Mouse (Mus musculus): ENCODE measurements around the gene Olfr1043. TPM values are rescaled to one million over a fixed set of nuclear protein-coding genes. Genes with fewer than 3 reads are reported as not detected.
"Not testable (repeated sequence)": the region's sequence is repeated elsewhere in the genome, so short reads cannot be mapped to it uniquely, and the experiment has no call there.

Gene Olfr1043
- polyA plus RNA-seq (2015; fragmentation: Nextera tagmentation; extraction: Ambion mirVana) = not detected in 2 replicates

GRCm38 (mm10) chr2:86167422-86167821 is at the start of gene Olfr1043:
TSS of gene Olfr1043 (minus strand) at chr2:86167522.
- H3K36me3 ChIP-seq = no peaks in the 10 kb centered on the region
- H3K27ac ChIP-seq (replicated peaks) = no peak within 1 kb of the TSS
- H3K9ac ChIP-seq = no peak within 1 kb of the TSS
- no peaks in the 10 kb centered on the region for H3K27me3 ChIP-seq
- no peak for ATAC-seq (ENCODE audit: insufficient number of reproducible peaks, low FRiP score, low TSS enrichment, low read depth)
- H3K4me1 ChIP-seq = no peaks in the 10 kb centered on the region
- no peak within 1 kb of the TSS for H3K4me3 ChIP-seq (replicated peaks)
- H3K4me2 ChIP-seq (replicated peaks) = no peak within 1 kb of the TSS
- no peaks in the 10 kb centered on the region for H3K9me3 ChIP-seq (replicated peaks)
- 89% methylated on average over 2 of the region's 2 CpGs for WGBS

GRCm38 (mm10) chr2:86202909-86203308 is 35.6 kb upstream of the Olfr1043 start, which contains the start of gene Olfr1045:
TSS of gene Olfr1045 (minus strand) at chr2:86203009.
- H3K27me3 ChIP-seq = no peaks in the 10 kb centered on the region
- H3K4me3 ChIP-seq (replicated peaks) = no peak within 1 kb of the TSS
- no peak for ATAC-seq (ENCODE audit: insufficient number of reproducible peaks, low FRiP score, low TSS enrichment, low read depth)
- H3K36me3 ChIP-seq = no peaks in the 10 kb centered on the region
- no peak within 1 kb of the TSS for H3K27ac ChIP-seq (replicated peaks)
- H3K9ac ChIP-seq = no peak within 1 kb of the TSS
- H3K4me1 ChIP-seq = no peaks in the 10 kb centered on the region
- H3K4me2 ChIP-seq (replicated peaks) = no peak within 1 kb of the TSS
- H3K9me3 ChIP-seq (replicated peaks) = no peaks in the 10 kb centered on the region

DNA sequence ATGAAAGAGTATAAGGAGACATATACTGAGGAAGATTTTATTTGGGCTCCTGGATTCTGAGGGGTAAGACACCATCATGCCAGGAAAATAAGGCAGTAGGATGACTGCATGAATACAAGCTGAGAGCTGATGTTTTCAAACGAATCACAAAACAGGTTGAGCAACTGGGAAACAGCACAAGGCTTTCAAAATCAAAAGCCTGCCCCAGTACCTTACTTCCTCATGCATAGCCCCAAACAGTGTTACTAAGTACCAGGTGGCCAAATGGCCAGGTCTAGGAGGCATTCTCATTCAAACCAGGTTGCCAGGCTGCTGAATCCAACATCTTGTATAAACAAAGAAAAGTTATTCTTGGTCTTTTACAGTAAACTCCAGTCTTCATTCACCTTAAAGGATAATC is 28.5 kb upstream of the Olfr1043 start:
- Histone ChIP-seq H3K9ac (no peak overlapping the region), H3K4me1 (no peaks in the 10 kb centered on the region), H3K4me3 (replicated peaks) (no peak overlapping the region), H3K27me3 (no peaks in the 10 kb centered on the region), H3K36me3 (no peaks in the 10 kb centered on the region), H3K9me3 (replicated peaks) (no peaks in the 10 kb centered on the region), H3K27ac (replicated peaks) (no peak overlapping the region), H3K4me2 (replicated peaks) (no peak overlapping the region)
- ATAC-seq (ENCODE audit: insufficient number of reproducible peaks, low FRiP score, low TSS enrichment, low read depth) = no peak
- WGBS = 47% methylated on average over 1 of the region's 1 CpGs

GRCm38 (mm10) chr2:86185583-86185982 is 18.3 kb upstream of the Olfr1043 start, which contains the start of gene Olfr52:
TSS of gene Olfr52 (minus strand) at chr2:86185683.
- H3K4me2 ChIP-seq (replicated peaks) = no peak within 1 kb of the TSS
- no peak for ATAC-seq (ENCODE audit: insufficient number of reproducible peaks, low FRiP score, low TSS enrichment, low read depth)
- H3K36me3 ChIP-seq = no peaks in the 10 kb centered on the region
- H3K27me3 ChIP-seq = no peaks in the 10 kb centered on the region
- H3K9ac ChIP-seq = no peak within 1 kb of the TSS
- H3K27ac ChIP-seq (replicated peaks) = no peak within 1 kb of the TSS
- H3K9me3 ChIP-seq (replicated peaks) = no peaks in the 10 kb centered on the region
- no peaks in the 10 kb centered on the region for H3K4me1 ChIP-seq
- H3K4me3 ChIP-seq (replicated peaks) = no peak within 1 kb of the TSS

DNA sequence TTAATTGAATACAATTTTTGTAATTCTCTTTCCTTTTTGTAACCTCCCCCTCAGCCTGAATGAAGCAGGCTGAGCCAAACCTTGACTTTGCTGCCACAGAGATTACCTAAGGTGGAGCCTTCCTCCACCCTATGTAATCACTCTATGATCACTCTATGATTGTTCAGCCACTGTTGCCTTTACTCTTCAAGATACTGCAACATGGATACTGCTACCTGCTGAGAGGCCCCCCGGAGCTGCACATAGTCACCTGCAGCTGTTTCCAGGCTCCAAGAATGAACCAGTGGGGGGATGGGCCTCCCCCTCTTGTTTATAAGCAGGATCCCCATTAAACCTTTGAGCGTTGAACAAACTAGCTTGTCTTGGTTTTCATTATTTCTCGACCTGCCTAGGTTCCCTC is 12.6 kb upstream of the Olfr1043 start:
- no peaks in the 10 kb centered on the region for H3K36me3 ChIP-seq
- H3K9ac ChIP-seq = no peak overlapping the region
- ATAC-seq (ENCODE audit: insufficient number of reproducible peaks, low FRiP score, low TSS enrichment, low read depth) = no peak
- WGBS = 69% methylated on average over 3 of the region's 3 CpGs
- H3K27me3 ChIP-seq = no peaks in the 10 kb centered on the region
- no peak overlapping the region for H3K4me2 ChIP-seq (replicated peaks)
- H3K4me1 ChIP-seq = no peaks in the 10 kb centered on the region
- H3K9me3 ChIP-seq (replicated peaks) = no peaks in the 10 kb centered on the region
- H3K4me3 ChIP-seq (replicated peaks) = no peak overlapping the region
- H3K27ac ChIP-seq (replicated peaks) = no peak overlapping the region

DNA sequence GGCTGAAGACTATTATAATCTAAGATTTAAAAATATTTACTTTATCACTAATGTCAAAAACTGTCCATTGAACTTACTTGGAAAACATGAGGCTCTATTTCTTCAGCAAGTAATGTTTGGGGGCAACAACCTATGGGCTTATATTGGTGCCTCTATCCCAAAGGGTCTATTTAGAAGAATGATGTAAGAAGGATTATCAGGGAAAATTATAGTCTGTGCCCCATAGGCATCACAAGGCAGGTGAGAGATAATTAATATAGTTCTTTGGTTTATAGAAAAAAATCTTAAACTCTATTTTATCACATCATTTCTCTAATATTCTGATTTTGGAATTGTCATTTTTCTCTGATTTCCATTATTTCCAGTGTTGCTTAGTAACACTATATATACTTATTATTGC is 10.4 kb upstream of the Olfr1043 start, which contains the start of gene Olfr1044:
Olfr1044 (minus strand) TSS at position 101 of the 400 bp plus-strand sequence.
- Histone ChIP-seq H3K9me3 (replicated peaks) (no peaks in the 10 kb centered on the region), H3K4me1 (no peaks in the 10 kb centered on the region), H3K27me3 (no peaks in the 10 kb centered on the region), H3K36me3 (no peaks in the 10 kb centered on the region), H3K4me3 (replicated peaks) (no peak within 1 kb of the TSS), H3K27ac (replicated peaks) (no peak within 1 kb of the TSS), H3K9ac (no peak within 1 kb of the TSS), H3K4me2 (replicated peaks) (no peak within 1 kb of the TSS)
- no peak for ATAC-seq (ENCODE audit: insufficient number of reproducible peaks, low FRiP score, low TSS enrichment, low read depth)

DNA sequence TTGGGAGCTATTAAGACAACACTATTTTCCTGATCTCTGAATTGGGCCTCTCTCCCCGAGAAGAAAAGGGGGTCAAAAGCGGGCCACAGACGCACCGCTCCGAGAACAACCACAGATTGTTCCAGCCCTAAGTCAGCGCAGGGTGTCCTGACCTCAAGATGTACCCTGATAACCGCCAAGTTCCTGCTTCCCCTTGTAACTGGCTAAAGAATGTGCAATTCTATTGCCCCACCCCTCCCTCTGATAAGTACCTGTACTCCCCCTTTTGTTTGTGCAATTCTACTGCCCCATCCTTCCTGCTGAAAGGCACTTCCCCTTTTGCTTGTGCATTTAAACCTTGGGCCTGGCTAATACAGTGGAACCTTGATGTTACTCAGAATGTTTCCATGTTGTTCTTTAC is 8.1 kb upstream of the Olfr1043 start:
- not testable (repeated sequence) for H3K4me3 ChIP-seq (replicated peaks); H3K9me3 ChIP-seq (replicated peaks); ATAC-seq (ENCODE audit: insufficient number of reproducible peaks, low FRiP score, low TSS enrichment, low read depth); H3K4me1 ChIP-seq; H3K27ac ChIP-seq (replicated peaks); H3K27me3 ChIP-seq; H3K4me2 ChIP-seq (replicated peaks); H3K36me3 ChIP-seq; H3K9ac ChIP-seq
- 70% methylated on average over 7 of the region's 7 CpGs for WGBS

GRCm38 (mm10) chr2:86161738-86162137 is 5.6 kb downstream of the Olfr1043 start, which contains the start of gene Olfr1042:
TSS of gene Olfr1042 (minus strand) at chr2:86161838.
- H3K9me3 ChIP-seq (replicated peaks) = no peaks in the 10 kb centered on the region
- H3K9ac ChIP-seq = no peak within 1 kb of the TSS
- no peaks in the 10 kb centered on the region for H3K4me1 ChIP-seq
- H3K4me3 ChIP-seq (replicated peaks) = no peak within 1 kb of the TSS
- no peak within 1 kb of the TSS for H3K4me2 ChIP-seq (replicated peaks)
- H3K27ac ChIP-seq (replicated peaks) = no peak within 1 kb of the TSS
- H3K36me3 ChIP-seq = no peaks in the 10 kb centered on the region
- H3K27me3 ChIP-seq = no peaks in the 10 kb centered on the region
- 90% methylated on average over 2 of the region's 2 CpGs for WGBS
- ATAC-seq (ENCODE audit: insufficient number of reproducible peaks, low FRiP score, low TSS enrichment, low read depth) = no peak

GRCm38 (mm10) chr2:86146632-86147031 is 20.7 kb downstream of the Olfr1043 start, which contains the start of gene Olfr1040:
TSS of gene Olfr1040 (minus strand) at chr2:86146732.
- no peak for ATAC-seq (ENCODE audit: insufficient number of reproducible peaks, low FRiP score, low TSS enrichment, low read depth)
- Histone ChIP-seq H3K4me1 (no peaks in the 10 kb centered on the region), H3K36me3 (no peaks in the 10 kb centered on the region), H3K9me3 (replicated peaks) (no peaks in the 10 kb centered on the region), H3K4me3 (replicated peaks) (no peak within 1 kb of the TSS), H3K27me3 (no peaks in the 10 kb centered on the region), H3K9ac (no peak within 1 kb of the TSS), H3K27ac (replicated peaks) (no peak within 1 kb of the TSS), H3K4me2 (replicated peaks) (no peak within 1 kb of the TSS)
- WGBS = 90% methylated on average over 1 of the region's 1 CpGs

DNA sequence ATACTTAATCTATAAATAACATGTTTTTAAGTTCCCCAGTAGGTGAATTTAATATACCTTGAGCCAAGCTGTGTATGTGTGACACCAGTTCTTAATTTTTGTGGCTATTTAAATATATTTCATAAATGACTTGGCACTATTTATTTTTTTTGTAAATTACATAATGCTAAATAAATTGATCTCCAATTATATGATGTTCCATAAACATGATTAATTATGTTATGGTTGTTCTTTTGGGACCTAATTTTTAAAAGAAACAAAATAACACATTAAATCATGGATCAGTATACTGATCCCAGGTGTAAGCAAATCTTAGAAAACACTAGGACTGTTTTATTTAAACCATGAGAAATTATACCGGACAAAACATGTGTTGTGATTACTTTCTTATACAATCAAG is 31.5 kb downstream of the Olfr1043 start, which contains the start of gene Olfr1039:
Olfr1039 (minus strand) TSS at position 101 of the 400 bp plus-strand sequence.
- Histone ChIP-seq H3K4me3 (replicated peaks) (no peak within 1 kb of the TSS), H3K9ac (no peak within 1 kb of the TSS), H3K27me3 (no peaks in the 10 kb centered on the region), H3K4me2 (replicated peaks) (no peak within 1 kb of the TSS), H3K4me1 (no peaks in the 10 kb centered on the region), H3K27ac (replicated peaks) (no peak within 1 kb of the TSS), H3K9me3 (replicated peaks) (no peaks in the 10 kb centered on the region), H3K36me3 (no peaks in the 10 kb centered on the region)
- no peak for ATAC-seq (ENCODE audit: insufficient number of reproducible peaks, low FRiP score, low TSS enrichment, low read depth)
- 88% methylated on average over 1 of the region's 1 CpGs for WGBS
